Mouse (Mus musculus) limb, embryonic 14.5 days (tissue): ENCODE data around the gene Gstm7. TPM values are rescaled to one million over a fixed set of nuclear protein-coding genes. Genes with fewer than 3 reads are reported as not detected.
"Not testable (repeated sequence)": the region's sequence is repeated elsewhere in the genome, so short reads cannot be mapped to it uniquely, and the experiment has no call there.

Experiments
- ATAC-seq: fragments of 200-750 bp; cut with Nextera tagmentation; 2 replicates; pipeline ENCODE4 v1.8.0; 2017; ENCODE audit warnings: low read depth, moderate number of reproducible peaks, moderate TSS enrichment; ENCODE audit not compliant: low FRiP score
- DNase-seq: peaks from one replicate; pipeline ENCODE4 v3.0.0-alpha.2; 2015; ENCODE audit warnings: low spot score
- H3K27ac ChIP-seq: fragments of 300-500 bp; sonication (generic); replicated peaks from 2 replicates; pipeline ENCODE4 v1.5.1; 2014; ENCODE audit warnings: low read depth, mild to moderate bottlenecking, low read length, moderate library complexity, mixed read lengths
- H3K27me3 ChIP-seq: fragments of 300-500 bp; sonication (generic); 2 replicates; pipeline ENCODE4 v1.6.1; 2014; ENCODE audit warnings: low read length, mixed read lengths; ENCODE audit not compliant: control insufficient read depth, insufficient read depth
- H3K36me3 ChIP-seq: fragments of 300-500 bp; sonication (generic); 2 replicates; pipeline ENCODE4 v1.6.1; 2014; ENCODE audit warnings: mild to moderate bottlenecking, low read length, moderate library complexity, mixed read lengths; ENCODE audit not compliant: control insufficient read depth, insufficient read depth
- H3K4me1 ChIP-seq: fragments of 300-500 bp; sonication (generic); 2 replicates; pipeline ENCODE4 v1.6.1; 2014; ENCODE audit warnings: antibody characterized with exemption, low read length, mixed read lengths; ENCODE audit not compliant: control insufficient read depth, insufficient read depth
- H3K4me2 ChIP-seq: fragments of 300-500 bp; sonication (generic); replicated peaks from 2 replicates; pipeline ENCODE4 v1.6.1; 2014; ENCODE audit warnings: low read depth, mild to moderate bottlenecking, low read length, moderate library complexity; ENCODE audit not compliant: severe bottlenecking
- H3K4me3 ChIP-seq: fragments of 300-500 bp; sonication (generic); replicated peaks from 2 replicates; pipeline ENCODE4 v1.5.1; 2014; ENCODE audit warnings: low read length
- H3K9ac ChIP-seq: fragments of 300-500 bp; sonication (generic); 2 replicates; pipeline ENCODE4 v1.6.1; 2014; ENCODE audit warnings: mild to moderate bottlenecking, low read depth, low read length, moderate library complexity; ENCODE audit not compliant: severe bottlenecking
- H3K9me3 ChIP-seq: fragments of 300-500 bp; sonication (generic); 2 replicates; pipeline ENCODE4 v1.6.1; 2016; ENCODE audit warnings: low read length; ENCODE audit not compliant: control insufficient read depth
- POLR2A ChIP-seq: fragments of 200-500 bp; IDR thresholded peaks from 2 replicates; pipeline ENCODE4 v1.8.0; 2012; ENCODE audit warnings: inconsistent platforms, mild to moderate bottlenecking, moderate library complexity, borderline replicate concordance; ENCODE audit not compliant: insufficient read depth, insufficient read length; ENCODE audit errors: extremely low read depth
- WGBS: fragments of 180-500 bp; shearing (Covaris S2); extraction: QIAGEN DNeasy Blood & Tissue Kit; methylation state at CpG from one replicate; pipeline ENCODE4 v1.1.7; 2014; 5-methylcytosine and 5-hydroxymethylcytosine counted together
- polyA plus RNA-seq, 2 experiments: library from polyadenylated mRNA; depleted of rRNA in 1 of 2; stranded (reverse) in 1 of 2; unstranded in 1 of 2; fragments of >200 nt; fragmentation: Nextera tagmentation in 1 of 2; extraction: Ambion mirVana in 1 of 2; gene quantifications; 2 replicates each; pipeline versions ENCODE4 v1.2.1 to v1.2.3; 2012 to 2014

Gstm7 gene
- polyA plus RNA-seq, 2 experiments = 17.5 to 19.8 TPM

DNA sequence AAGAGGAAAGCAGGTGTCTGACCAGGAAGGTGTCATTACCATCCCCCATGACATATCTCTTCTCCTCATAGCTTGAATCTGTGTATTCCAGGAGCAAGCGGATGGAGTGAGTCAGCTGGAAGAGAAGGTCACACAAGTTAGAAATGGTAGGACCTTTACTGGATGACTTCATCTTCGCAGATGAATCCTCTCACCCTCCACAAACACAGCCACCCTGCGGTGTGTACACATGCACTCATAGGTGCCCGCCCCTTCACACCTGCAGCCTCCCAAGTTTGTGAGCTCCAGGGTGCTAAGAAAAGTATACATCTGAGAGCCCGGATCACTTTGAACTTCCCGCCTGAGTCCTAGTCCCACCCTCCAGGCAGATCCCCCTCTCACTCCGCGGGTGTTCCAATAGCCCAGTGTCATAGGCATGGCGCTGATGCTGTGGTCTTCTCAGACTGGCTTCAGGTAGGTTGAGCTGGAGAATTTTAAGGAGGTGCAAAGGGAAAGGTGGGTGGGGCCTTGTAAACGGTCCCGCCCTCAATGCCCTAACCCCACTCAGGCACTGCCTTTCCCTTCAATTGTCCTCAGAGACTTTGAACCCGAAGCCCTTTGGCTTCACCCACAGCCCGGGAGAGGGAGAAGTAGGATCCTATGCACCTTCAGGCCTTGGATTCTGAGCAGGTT, 37.2 kb upstream of the Gstm7 start, which contains the start of gene Gstm3:
Gene Gstm3, minus strand, starts transcription at position 560 of the 672 bp plus-strand sequence.
- 46% methylated on average over 13 of the region's 13 CpGs for WGBS
- no peak within 1 kb of the TSS for H3K4me2 ChIP-seq
- DNase-seq = no peak

DNA sequence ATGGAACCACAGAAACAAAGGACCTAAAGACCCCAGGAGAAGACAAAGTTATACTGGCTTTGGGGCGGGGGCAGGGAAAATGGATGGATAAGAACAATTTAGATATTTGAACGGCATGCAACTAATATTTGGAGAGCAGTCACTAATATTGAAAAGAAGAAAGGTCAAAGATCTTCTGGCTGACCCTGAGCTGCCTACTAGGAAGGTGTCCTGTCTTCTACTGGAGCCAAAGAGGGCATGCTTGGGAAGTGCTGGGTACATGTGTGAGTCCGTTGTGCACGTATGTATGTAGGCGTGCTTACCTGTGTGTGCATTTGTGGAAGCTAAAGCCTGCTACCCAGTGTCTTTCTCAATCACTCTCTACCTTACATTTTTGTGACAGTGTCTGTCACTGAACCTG, 35.0 kb upstream of the Gstm7 start:
- Histone ChIP-seq H3K27ac (no peak overlapping the region), H3K9me3 (no peaks in the 10 kb centered on the region), H3K36me3 (no peaks in the 10 kb centered on the region), H3K9ac (no peak overlapping the region), H3K4me3 (no peak overlapping the region), H3K4me2 (no peak overlapping the region), H3K4me1 (no peaks in the 10 kb centered on the region), H3K27me3 (no peaks in the 10 kb centered on the region)
- TF ChIP-seq POLR2A = no peak
- 88% methylated on average over 5 of the region's 5 CpGs for WGBS
- DNase-seq (no peak), ATAC-seq (no peak)

More for the DNA sequence above, 37.2 kb upstream of the Gstm7 start, which contains the start of gene Gstm3:
- no peak within 1 kb of the TSS for H3K4me3 ChIP-seq
- H3K9ac ChIP-seq = no peak within 1 kb of the TSS
- no peak for TF ChIP-seq POLR2A
- no peaks in the 10 kb centered on the region for H3K36me3 ChIP-seq
- no peak for ATAC-seq
- no peaks in the 10 kb centered on the region for H3K9me3 ChIP-seq
- H3K27ac ChIP-seq = no peak within 1 kb of the TSS
- no peaks in the 10 kb centered on the region for H3K4me1 ChIP-seq
- no peaks in the 10 kb centered on the region for H3K27me3 ChIP-seq

DNA sequence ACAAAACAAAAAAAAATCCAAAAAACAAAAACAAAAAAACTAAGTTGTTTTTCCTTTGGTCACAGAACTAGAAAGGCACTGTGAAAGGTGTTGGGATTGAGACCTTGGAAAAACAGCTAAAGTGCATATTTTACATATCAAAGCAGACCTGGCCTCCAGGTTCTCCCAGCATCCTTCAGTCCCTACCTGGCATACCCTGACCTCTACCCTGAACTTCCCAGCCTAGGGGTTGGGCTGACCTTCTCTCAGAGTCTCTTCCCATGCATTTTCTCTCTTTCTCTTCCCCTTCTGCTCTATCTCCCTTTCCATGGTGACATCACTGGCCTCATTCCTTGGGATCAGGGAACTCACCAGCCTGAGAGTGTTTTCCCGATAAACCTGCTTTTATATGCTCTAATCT, 34.0 kb upstream of the Gstm7 start:
- no peak overlapping the region for H3K4me2 ChIP-seq
- no peak overlapping the region for H3K4me3 ChIP-seq
- H3K27me3 ChIP-seq = no peaks in the 10 kb centered on the region
- H3K9me3 ChIP-seq = no peaks in the 10 kb centered on the region
- H3K9ac ChIP-seq = no peak overlapping the region
- no peaks in the 10 kb centered on the region for H3K4me1 ChIP-seq
- no peak overlapping the region for H3K27ac ChIP-seq
- no peaks in the 10 kb centered on the region for H3K36me3 ChIP-seq
- TF ChIP-seq POLR2A = no peak
- DNase-seq = no peak
- ATAC-seq = no peak
- 67% methylated on average over 1 of the region's 1 CpGs for WGBS

DNA sequence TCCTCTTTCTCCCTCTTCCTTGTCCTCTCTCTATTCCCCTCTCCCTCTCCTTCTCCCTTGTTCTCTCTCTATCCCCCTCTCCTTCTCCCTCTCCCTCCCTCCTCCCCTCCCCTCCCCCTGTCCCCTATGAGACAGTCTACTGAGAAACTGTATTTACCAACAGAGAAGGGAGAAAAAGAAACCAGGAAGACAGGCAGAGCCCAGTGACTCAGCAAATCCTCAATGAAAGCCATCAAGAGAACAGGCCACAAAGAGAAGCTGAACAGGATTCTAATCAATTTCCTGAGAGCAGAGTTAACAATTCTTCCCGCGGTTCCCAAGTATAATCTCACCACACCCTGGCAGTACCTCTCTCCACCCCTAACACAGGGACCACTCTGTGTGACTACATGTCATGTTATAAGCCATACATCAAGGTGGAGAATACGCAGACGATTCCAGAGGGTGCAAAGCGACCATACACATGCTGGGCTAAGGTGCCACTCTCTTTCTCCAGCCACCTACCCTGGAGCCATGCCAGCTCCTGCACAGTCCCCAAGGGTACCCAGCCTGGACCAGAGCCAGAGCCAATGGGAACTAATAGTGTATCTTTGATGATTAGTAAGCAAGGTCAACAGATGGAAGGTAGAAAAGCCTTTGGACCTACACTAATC, 33.2 kb upstream of the Gstm7 start:
- DNase-seq (no peak), ATAC-seq (no peak)
- no peak for TF ChIP-seq POLR2A
- H3K9ac ChIP-seq = no peak overlapping the region
- no peaks in the 10 kb centered on the region for H3K27me3 ChIP-seq
- H3K4me3 ChIP-seq = no peak overlapping the region
- no peak overlapping the region for H3K4me2 ChIP-seq
- no peaks in the 10 kb centered on the region for H3K36me3 ChIP-seq
- H3K4me1 ChIP-seq = no peaks in the 10 kb centered on the region
- no peak overlapping the region for H3K27ac ChIP-seq
- H3K9me3 ChIP-seq = no peaks in the 10 kb centered on the region
- WGBS = 74% methylated on average over 5 of the region's 5 CpGs

DNA sequence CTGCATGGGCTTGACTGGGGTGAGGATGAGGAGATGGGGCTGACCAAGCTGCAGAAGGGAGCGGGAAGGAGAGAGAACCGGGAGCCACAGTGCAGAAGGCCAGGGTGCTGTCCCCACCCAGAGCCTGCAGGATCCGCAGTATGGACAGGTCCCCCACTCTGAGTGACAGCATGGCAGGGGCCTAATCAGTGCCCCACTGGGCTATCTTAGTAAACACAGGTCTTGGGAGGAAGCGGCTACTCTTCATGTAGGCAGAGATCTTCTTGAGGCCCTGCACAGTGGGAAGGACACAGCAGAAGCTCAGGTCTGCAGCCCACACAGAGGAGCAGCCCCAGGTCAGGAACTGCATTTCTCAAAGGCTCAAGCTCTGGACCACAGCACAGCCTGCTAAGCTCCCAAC, 32.4 kb upstream of the Gstm7 start:
- Histone ChIP-seq H3K9ac (no peak overlapping the region), H3K4me1 (no peaks in the 10 kb centered on the region), H3K27ac (no peak overlapping the region), H3K27me3 (no peaks in the 10 kb centered on the region), H3K36me3 (no peaks in the 10 kb centered on the region), H3K4me3 (no peak overlapping the region), H3K4me2 (no peak overlapping the region), H3K9me3 (no peaks in the 10 kb centered on the region)
- WGBS = 89% methylated on average over 4 of the region's 4 CpGs
- ATAC-seq (no peak), DNase-seq (no peak)
- no peak for TF ChIP-seq POLR2A

DNA sequence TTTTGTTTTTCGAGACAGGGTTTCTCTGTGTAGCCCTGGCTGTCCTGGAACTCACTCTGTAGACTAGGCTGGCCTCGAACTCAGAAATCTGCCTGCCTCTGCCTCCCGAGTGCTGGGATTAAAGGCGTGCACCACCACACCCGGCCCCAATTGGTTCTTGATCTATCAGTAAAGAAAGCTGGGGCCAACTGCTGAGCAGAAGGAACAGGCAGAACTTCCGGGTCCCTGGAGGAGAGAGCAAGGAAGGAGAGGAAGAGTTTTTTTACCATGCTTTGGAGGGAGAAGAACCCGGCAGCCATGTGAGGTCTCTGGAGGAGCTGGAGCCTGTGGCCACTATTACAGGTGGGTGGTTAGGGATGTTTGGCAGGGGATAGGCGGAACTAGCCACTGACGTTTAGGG, 23.6 kb upstream of the Gstm7 start:
- not testable (repeated sequence) for H3K27me3 ChIP-seq, H3K4me2 ChIP-seq, H3K9me3 ChIP-seq, H3K4me1 ChIP-seq, H3K36me3 ChIP-seq, H3K4me3 ChIP-seq, ATAC-seq, H3K27ac ChIP-seq, H3K9ac ChIP-seq, DNase-seq
- WGBS = 87% methylated on average over 9 of the region's 9 CpGs
